Mouse (Mus musculus) embryonic facial prominence, embryonic 12.5 days (tissue): ENCODE measurements around the gene Hadh. TPM values are rescaled to one million over a fixed set of nuclear protein-coding genes. Genes with fewer than 3 reads are reported as not detected.
A peak's percentile ranks its signal among the peaks of the same experiment; 100 is the strongest.

ENCODE experiments used
- ATAC-seq: fragments of 200-750 bp; cut with Nextera tagmentation; 2 replicates; pipeline ENCODE4 v1.8.0; 2017; ENCODE audit not compliant: insufficient number of reproducible peaks, insufficient read depth, low FRiP score, low TSS enrichment
- H3K27ac ChIP-seq: fragments of 300-500 bp; sonication (generic); 2 replicates; pipeline ENCODE4 v1.5.1; 2016; ENCODE audit warnings: mild to moderate bottlenecking
- H3K27me3 ChIP-seq: fragments of 300-500 bp; sonication (generic); 2 replicates; pipeline ENCODE4 v1.6.1; 2016; ENCODE audit warnings: mild to moderate bottlenecking, moderate library complexity
- H3K36me3 ChIP-seq: fragments of 300-500 bp; sonication (generic); 2 replicates; pipeline ENCODE4 v1.6.1; 2016; ENCODE audit warnings: mild to moderate bottlenecking
- H3K4me1 ChIP-seq: fragments of 300-500 bp; sonication (generic); 2 replicates; pipeline ENCODE4 v1.6.1; 2016
- H3K4me2 ChIP-seq: fragments of 300-500 bp; sonication (generic); replicated peaks from 2 replicates; pipeline ENCODE4 v1.6.1; 2016; ENCODE audit warnings: mild to moderate bottlenecking, moderate library complexity
- H3K4me3 ChIP-seq: fragments of 300-500 bp; sonication (generic); 2 replicates; pipeline ENCODE4 v1.5.1; 2016; ENCODE audit warnings: mild to moderate bottlenecking
- H3K9ac ChIP-seq: fragments of 300-500 bp; sonication (generic); 2 replicates; pipeline ENCODE4 v1.6.1; 2016; ENCODE audit warnings: mild to moderate bottlenecking, moderate library complexity
- H3K9me3 ChIP-seq: fragments of 300-500 bp; sonication (generic); 2 replicates; pipeline ENCODE4 v1.6.1; 2016; ENCODE audit warnings: mild to moderate bottlenecking, moderate library complexity
- WGBS: fragments of 180-500 bp; shearing (Covaris S2); methylation state at CpG from one replicate; pipeline ENCODE4 v1.1.7; 2016; 5-methylcytosine and 5-hydroxymethylcytosine counted together
- polyA plus RNA-seq: library from polyadenylated mRNA; unstranded; fragments of >200 nt; fragmentation: Nextera tagmentation; extraction: Ambion mirVana; gene quantifications from 2 replicates; pipeline ENCODE4 v1.2.1, GENCODE M21; 2016

The Hadh gene
- polyA plus RNA-seq, 1 experiment from 2014 or later: 98.6 TPM

GRCm38 (mm10) chr3:131299908-131300307, 28.0 kb upstream of the Hadh start:
- H3K27ac ChIP-seq: no peak overlapping the region
- no peak for ATAC-seq
- no peak overlapping the region for H3K4me2 ChIP-seq
- no peak overlapping the region for H3K9ac ChIP-seq
- H3K27me3 ChIP-seq: no peaks in the 10 kb centered on the region
- 12% methylated on average over 6 of the region's 6 CpGs for WGBS
- no peak overlapping the region for H3K4me3 ChIP-seq
- H3K36me3 ChIP-seq: no peaks in the 10 kb centered on the region
- H3K9me3 ChIP-seq: no peaks in the 10 kb centered on the region
- 0 out of 2 replicates have a peak, but pooled peaks cover 10% of the 10 kb centered on the region for H3K4me1 ChIP-seq

- 80% methylated on average over 9 of the region's 9 CpGs for WGBS
- no peaks in the 10 kb centered on the region for H3K36me3 ChIP-seq
- H3K27ac ChIP-seq: no peak overlapping the region
- no peaks in the 10 kb centered on the region for H3K27me3 ChIP-seq
- H3K4me1 ChIP-seq: 0 out of 2 replicates have a peak, but pooled peaks cover 10% of the 10 kb centered on the region
- H3K4me3 ChIP-seq: no peak overlapping the region
- no peak for ATAC-seq
- H3K9ac ChIP-seq: no peak overlapping the region
- no peak overlapping the region for H3K4me2 ChIP-seq
- H3K9me3 ChIP-seq: no peaks in the 10 kb centered on the region
These were observed 27.2 kb upstream of the Hadh start for GRCm38 (mm10) chr3:131299078-131299477.

- 0 out of 2 replicates have a peak, but pooled peaks cover 10% of the 10 kb centered on the region for H3K4me1 ChIP-seq
- H3K9me3 ChIP-seq: no peaks in the 10 kb centered on the region
- H3K4me2 ChIP-seq: no peak overlapping the region
- 88% methylated on average over 7 of the region's 7 CpGs for WGBS
- no peaks in the 10 kb centered on the region for H3K27me3 ChIP-seq
- no peak overlapping the region for H3K4me3 ChIP-seq
- no peaks in the 10 kb centered on the region for H3K36me3 ChIP-seq
- H3K27ac ChIP-seq: no peak overlapping the region
- no peak overlapping the region for H3K9ac ChIP-seq
- ATAC-seq: no peak
These were observed 25.0 kb upstream of the Hadh start for GRCm38 (mm10) chr3:131296893-131297292.

GRCm38 (mm10) chr3:131295513-131296200, 23.8 kb upstream of the Hadh start:
- ATAC-seq: no peak
- Histone ChIP-seq H3K27ac (no peak overlapping the region), H3K4me1 (0 out of 2 replicates have a peak, but pooled peaks cover 10% of the 10 kb centered on the region), H3K36me3 (no peaks in the 10 kb centered on the region), H3K9me3 (no peaks in the 10 kb centered on the region), H3K27me3 (no peaks in the 10 kb centered on the region), H3K4me2 (no peak overlapping the region), H3K9ac (no peak overlapping the region), H3K4me3 (no peak overlapping the region)
- 82% methylated on average over 12 of the region's 12 CpGs for whole genome bisulfite sequencing

GRCm38 (mm10) chr3:131294503-131294902, 22.6 kb upstream of the Hadh start:
- ATAC-seq: no peak
- 0 out of 2 replicates have a peak, but pooled peaks cover 10% of the 10 kb centered on the region for H3K4me1 ChIP-seq
- no peak overlapping the region for H3K27ac ChIP-seq
- no peak overlapping the region for H3K4me3 ChIP-seq
- 58% methylated on average over 3 of the region's 3 CpGs for WGBS
- H3K36me3 ChIP-seq: no peaks in the 10 kb centered on the region
- no peak overlapping the region for H3K4me2 ChIP-seq
- no peaks in the 10 kb centered on the region for H3K9me3 ChIP-seq
- H3K27me3 ChIP-seq: no peaks in the 10 kb centered on the region
- no peak overlapping the region for H3K9ac ChIP-seq

GRCm38 (mm10) chr3:131292959-131293358, 21.1 kb upstream of the Hadh start:
- Histone ChIP-seq H3K27me3 (no peaks in the 10 kb centered on the region), H3K9me3 (no peaks in the 10 kb centered on the region), H3K36me3 (no peaks in the 10 kb centered on the region), H3K4me1 (0 out of 2 replicates have a peak, but pooled peaks cover 4% of the 10 kb centered on the region), H3K9ac (no peak overlapping the region), H3K27ac (no peak overlapping the region), H3K4me3 (no peak overlapping the region), H3K4me2 (no peak overlapping the region)
- 63% methylated on average over 3 of the region's 3 CpGs for WGBS
- ATAC-seq: no peak

GRCm38 (mm10) chr3:131292349-131292748, 20.4 kb upstream of the Hadh start:
- Histone ChIP-seq H3K27me3 (no peaks in the 10 kb centered on the region), H3K4me3 (no peak overlapping the region), H3K36me3 (no peaks in the 10 kb centered on the region), H3K4me1 (no peaks in the 10 kb centered on the region), H3K9ac (no peak overlapping the region), H3K27ac (no peak overlapping the region), H3K9me3 (no peaks in the 10 kb centered on the region), H3K4me2 (no peak overlapping the region)
- no peak for ATAC-seq
- WGBS: 90% methylated on average over 2 of the region's 2 CpGs

GRCm38 (mm10) chr3:131291890-131292289, 20.0 kb upstream of the Hadh start:
- Histone ChIP-seq H3K4me1 (no peaks in the 10 kb centered on the region), H3K27me3 (no peaks in the 10 kb centered on the region), H3K27ac (no peak overlapping the region), H3K4me2 (no peak overlapping the region), H3K4me3 (no peak overlapping the region), H3K9ac (no peak overlapping the region), H3K9me3 (no peaks in the 10 kb centered on the region), H3K36me3 (no peaks in the 10 kb centered on the region)
- WGBS: 89% methylated on average over 4 of the region's 4 CpGs
- no peak for ATAC-seq

GRCm38 (mm10) chr3:131274151-131274550, 2.2 kb upstream of the Hadh start:
- no peak overlapping the region for H3K27ac ChIP-seq
- ATAC-seq: no peak
- H3K9ac ChIP-seq: no peak overlapping the region
- WGBS: 83% methylated on average over 4 of the region's 4 CpGs
- no peak overlapping the region for H3K4me3 ChIP-seq
- no peaks in the 10 kb centered on the region for H3K9me3 ChIP-seq
- no peak overlapping the region for H3K4me2 ChIP-seq
- peaks cover 24% of the 10 kb centered on the region for H3K4me1 ChIP-seq
- H3K27me3 ChIP-seq: no peaks in the 10 kb centered on the region
- H3K36me3 ChIP-seq: no peaks in the 10 kb centered on the region

GRCm38 (mm10) chr3:131272374-131273100, 636 bp upstream of the Hadh start:
- ATAC-seq: no peak; the same call in 1 of the 2 replicates
- H3K9ac ChIP-seq: no peak overlapping the region
- H3K4me2 ChIP-seq: peak overlapping the region; percentile 68
- WGBS: 29% methylated on average over 10 of the region's 10 CpGs
- no peaks in the 10 kb centered on the region for H3K36me3 ChIP-seq
- peak overlapping the region; percentile 53 for H3K4me3 ChIP-seq
- no peaks in the 10 kb centered on the region for H3K9me3 ChIP-seq
- H3K27me3 ChIP-seq: no peaks in the 10 kb centered on the region
- peaks cover 24% of the 10 kb centered on the region for H3K4me1 ChIP-seq
- H3K27ac ChIP-seq: peak overlapping the region; percentile 55

- WGBS: 7% methylated on average over 8 of the region's 8 CpGs
- Histone ChIP-seq H3K27ac (no peak overlapping the region; the same call in 1 of the 2 replicates), H3K4me3 (peak overlapping the region; percentile 53), H3K4me1 (peaks cover 24% of the 10 kb centered on the region), H3K9ac (peak overlapping the region; percentile 46), H3K36me3 (0 out of 2 replicates have a peak, but pooled peaks cover 8% of the 10 kb centered on the region), H3K4me2 (peak overlapping the region; percentile 68), H3K27me3 (no peaks in the 10 kb centered on the region), H3K9me3 (no peaks in the 10 kb centered on the region)
- ATAC-seq: no peak
These were observed 744 bp downstream of the Hadh start for GRCm38 (mm10) chr3:131271157-131271556.

- Histone ChIP-seq H3K4me1 (peaks cover 24% of the 10 kb centered on the region), H3K36me3 (0 out of 2 replicates have a peak, but pooled peaks cover 8% of the 10 kb centered on the region), H3K27ac (no peak overlapping the region), H3K27me3 (no peaks in the 10 kb centered on the region), H3K4me3 (peak overlapping the region; percentile 53; the same call in 1 of the 2 replicates), H3K9ac (no peak overlapping the region), H3K9me3 (no peaks in the 10 kb centered on the region), H3K4me2 (peak overlapping the region; percentile 68)
- 50% methylated on average over 6 of the region's 6 CpGs for WGBS
- no peak for ATAC-seq
These were observed 1.5 kb downstream of the Hadh start for GRCm38 (mm10) chr3:131270381-131270780.
